Mouse (Mus musculus): ENCODE data around the gene Cryzl2.

The Cryzl2 gene

GRCm38 (mm10) chr1:157443723-157444561, 14.4 kb upstream of the Cryzl2 start:
- DNase-seq (ENCODE audit: low spot score) = no peak

GRCm38 (mm10) chr1:157444632-157445300, 13.6 kb upstream of the Cryzl2 start:
- no peak for DNase-seq (ENCODE audit: low spot score)

DNA sequence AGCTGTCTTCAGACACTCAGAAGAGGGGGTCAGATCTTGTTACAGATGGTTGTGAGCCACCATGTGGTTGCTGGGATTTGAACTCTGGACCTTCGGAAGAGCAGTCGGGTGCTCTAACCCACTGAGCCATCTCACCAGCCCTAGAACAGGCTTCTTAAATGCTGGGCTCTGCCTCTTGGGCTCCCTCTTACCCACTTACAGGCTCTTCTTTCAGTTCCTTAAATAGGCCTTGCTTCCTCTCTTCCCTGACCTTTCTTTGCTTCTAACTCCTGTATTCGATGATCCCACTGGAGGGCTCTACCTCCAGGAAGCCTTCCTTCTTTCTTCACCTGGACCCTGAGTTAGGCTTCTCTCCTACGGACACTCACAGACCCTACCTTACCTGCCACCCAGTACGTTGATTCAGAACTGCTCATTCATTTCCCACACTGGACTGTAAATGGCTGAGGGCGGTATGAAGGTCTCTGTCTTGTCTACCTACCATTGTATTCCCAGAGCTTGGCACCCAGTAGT, 12.9 kb upstream of the Cryzl2 start:
- DNase-seq (ENCODE audit: low spot score) = no peak

DNA sequence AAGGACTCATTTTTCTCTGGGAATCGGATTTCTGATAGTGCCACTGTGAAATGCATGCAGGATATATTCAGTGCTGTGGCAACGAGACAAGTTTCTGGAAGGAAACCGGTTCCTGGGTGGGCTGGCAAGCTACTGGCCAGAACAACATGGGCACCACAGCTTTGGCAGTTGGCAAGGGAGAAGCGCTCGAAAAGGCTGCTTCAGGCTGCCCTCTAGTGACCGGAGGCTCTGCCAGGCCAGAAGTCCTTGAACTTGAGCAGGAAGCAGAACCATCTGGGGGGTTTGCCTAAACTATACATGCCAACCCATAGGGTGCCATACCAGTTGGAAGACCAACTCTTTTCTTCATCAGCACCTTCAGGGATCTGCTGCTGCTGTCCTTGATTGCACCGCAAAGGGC, 12.1 kb upstream of the Cryzl2 start:
- peak; percentile 72 for DNase-seq (ENCODE audit: low spot score)

DNA sequence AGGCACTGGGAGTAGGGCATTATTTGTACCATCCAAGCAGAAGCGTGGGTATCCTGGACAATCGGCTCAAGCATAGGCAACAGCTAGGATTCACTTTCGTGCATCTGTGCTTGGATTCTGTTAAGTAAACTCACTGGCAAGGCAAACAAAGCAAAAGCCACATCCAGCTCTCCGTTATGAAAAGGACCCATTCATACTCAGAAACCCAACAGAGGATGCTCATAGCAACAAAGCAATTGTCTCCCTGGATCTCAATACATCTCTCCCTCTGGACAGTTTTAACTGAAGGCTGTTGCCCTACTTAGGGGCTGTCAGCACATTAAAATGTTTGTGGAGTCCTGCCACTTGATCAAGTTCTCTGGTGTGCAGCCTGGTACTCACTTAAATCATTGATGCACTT, 11.2 kb upstream of the Cryzl2 start:
- DNase-seq (ENCODE audit: low spot score) = no peak

- no peak for DNase-seq (ENCODE audit: low spot score)
Observed at GRCm38 (mm10) chr1:157448164-157448804, 10.1 kb upstream of the Cryzl2 start.

- DNase-seq (ENCODE audit: low spot score) = no peak
Observed at GRCm38 (mm10) chr1:157448805-157449188, 9.6 kb upstream of the Cryzl2 start.

DNA sequence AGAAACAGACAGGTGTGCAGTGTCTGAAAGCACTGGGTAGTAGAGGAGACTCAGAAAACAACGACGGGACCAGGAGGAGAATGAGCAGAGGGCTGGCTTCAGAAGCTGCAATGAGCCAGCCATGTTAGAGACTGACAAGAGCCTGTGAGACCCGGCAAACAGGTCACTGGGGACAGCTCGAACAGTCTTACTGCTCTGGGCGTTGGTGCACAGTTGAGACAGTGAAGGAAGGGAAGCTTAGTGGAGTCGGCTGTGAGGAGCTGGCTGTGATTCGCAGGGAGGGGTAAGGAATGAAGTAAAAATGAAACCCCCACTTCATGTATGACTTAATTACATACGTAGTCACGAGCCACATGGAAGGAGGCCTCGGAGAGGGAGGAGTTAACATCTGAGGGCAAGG, 8.8 kb upstream of the Cryzl2 start:
- no peak for DNase-seq (ENCODE audit: low spot score)

DNA sequence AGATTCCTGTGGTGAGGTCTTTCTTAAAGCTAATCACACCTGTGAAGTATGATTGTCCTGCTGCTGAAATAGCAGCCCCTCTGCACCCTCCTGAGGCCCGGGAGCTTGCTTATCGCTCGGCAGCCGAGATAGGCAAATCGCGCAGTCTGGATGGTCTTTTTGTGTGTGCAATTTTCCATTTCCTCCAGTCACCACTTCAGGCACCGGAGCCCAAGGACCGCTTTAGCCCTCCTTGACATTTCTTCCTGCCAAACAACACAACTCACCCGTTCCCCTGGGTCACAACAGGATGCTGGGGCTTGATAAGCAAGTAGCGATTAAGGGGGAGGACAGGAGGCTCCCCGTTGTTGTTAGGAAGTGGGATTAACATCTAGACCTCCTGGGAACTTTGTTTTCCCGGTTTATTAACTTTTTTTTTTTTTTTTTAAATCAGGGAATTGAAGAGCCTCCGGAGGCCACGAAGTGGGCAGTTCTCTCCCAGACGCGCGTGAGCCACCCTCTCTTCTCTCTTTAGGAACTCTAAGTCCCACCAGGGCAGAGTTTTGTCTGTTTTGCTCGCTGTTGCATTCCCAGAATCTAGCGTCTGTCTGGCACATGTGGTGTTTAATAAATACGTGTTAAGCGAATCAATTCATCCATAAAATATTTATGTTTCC, 8.3 kb upstream of the Cryzl2 start:
- peak; percentile 21 for DNase-seq (ENCODE audit: low spot score)

DNA sequence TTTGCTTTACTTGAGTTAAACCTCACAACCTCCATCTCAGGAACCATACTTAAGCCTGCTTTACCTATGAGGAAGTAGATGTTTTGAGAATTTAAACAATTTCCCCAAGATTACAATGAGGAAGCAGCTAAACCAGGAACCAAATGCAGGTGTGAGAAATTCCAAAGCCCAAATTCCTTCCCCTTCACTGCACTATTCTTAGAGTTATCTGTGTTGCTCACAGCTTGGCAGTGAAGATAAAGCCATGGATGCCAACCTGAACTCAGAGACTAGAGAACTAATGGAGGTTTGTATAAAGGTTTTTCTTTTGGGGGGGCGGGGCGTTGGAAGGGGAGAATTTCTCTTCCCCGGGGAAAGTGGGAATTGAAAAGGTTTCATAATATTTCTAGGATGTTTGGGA, 6.1 kb upstream of the Cryzl2 start:
- no peak for DNase-seq (ENCODE audit: low spot score)

DNA sequence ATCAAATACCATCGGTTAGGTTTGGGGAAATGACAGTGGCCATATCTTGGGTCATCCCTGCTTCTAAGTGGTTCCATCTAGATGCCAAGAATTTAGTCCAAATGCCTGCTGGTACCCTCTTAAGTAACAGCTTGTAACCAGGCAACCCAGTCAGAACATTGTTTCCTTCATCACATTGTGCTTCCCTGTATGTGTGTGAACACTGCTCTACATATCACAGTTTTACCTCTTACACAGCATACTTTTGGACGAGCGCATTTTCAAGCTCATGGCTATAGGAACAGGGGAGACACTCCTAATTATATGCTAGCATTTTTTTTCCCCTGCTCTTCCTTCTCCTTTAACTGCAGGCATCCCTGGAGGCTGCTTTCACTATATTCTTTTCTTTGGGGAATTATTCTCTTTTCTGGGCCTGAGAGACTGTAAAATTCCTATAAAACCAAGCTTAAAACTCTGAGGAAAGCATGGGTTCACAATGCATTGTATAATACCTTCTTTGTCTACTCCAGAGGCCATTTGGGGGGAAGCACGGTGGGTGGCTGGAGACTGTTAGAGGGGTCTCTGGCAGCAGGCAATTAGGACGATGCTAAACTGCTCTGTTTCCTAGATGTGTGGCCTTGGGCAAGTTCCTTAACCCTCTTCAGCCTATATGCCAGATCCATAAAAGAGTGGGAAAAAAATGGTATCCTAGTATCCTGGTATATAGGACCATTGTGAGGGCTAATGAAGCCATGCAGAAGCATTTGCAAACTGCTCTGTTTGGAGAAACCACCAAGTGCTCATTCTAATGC, 5.4 kb upstream of the Cryzl2 start:
- DNase-seq (ENCODE audit: low spot score) = no peak

DNA sequence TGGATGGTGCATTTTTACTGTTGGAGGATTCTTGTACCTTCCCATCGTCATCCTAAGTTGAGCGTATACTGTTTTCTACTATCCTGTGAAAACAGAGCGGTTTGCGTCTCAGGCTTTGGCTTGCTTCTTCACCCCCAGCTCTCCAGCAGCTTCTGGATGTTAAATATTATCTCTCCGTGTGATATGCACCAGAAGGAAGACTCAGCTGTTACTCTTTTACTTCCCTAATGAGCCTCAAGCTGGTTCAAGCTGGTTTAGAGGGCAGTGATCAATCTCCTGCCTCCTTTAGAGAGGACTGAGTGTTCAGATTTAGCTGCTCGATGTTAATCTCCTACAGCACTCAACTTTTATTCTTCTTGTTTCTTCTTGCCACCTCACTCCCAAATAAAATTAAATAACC, 3.5 kb upstream of the Cryzl2 start:
- DNase-seq (ENCODE audit: low spot score) = no peak

- no peak for DNase-seq (ENCODE audit: low spot score)
Observed at GRCm38 (mm10) chr1:157457789-157458188, 588 bp upstream of the Cryzl2 start.

DNA sequence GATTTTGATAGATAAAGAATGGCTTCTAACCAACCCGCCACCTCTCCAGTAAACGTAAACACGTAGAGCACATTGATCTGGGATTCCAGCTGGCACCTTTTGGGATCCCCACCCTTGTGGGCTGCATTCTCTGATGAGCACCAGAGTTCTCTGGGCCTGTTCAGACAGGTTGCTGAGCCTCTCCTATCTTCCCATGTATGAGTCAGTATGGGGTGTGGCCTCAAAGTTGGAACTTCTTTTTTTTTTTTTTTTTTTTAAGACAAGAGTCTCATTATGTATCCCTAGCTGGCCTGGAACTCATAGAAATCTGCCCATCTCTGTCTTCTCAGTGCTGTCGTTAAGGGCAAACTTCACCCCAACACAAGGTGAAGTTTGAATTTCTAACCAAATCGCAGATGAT, 1.5 kb downstream of the Cryzl2 start:
- DNase-seq (ENCODE audit: low spot score) = no peak

DNA sequence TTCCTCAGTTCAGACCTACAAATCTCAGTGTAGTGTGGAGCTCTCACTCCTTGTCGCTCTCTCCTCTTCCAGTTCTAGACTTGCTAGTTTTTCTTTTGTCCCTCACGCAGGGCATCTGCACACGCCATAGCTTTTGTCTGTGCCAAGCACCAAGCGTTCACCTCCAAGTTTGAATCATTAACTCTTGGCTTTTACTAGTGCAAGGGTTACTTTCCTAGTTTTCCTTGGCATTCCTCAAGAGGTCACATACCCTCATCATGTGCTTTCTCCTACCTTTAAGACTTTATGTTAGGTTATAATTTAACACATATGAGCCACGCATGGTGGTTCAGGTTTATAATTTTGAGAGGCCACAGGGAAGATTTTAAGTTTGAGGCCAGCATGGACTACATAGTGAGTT, 2.9 kb downstream of the Cryzl2 start:
- no peak for DNase-seq (ENCODE audit: low spot score)

- no peak for DNase-seq (ENCODE audit: low spot score)
Observed at GRCm38 (mm10) chr1:157462336-157462735, 4.0 kb downstream of the Cryzl2 start.

GRCm38 (mm10) chr1:157465194-157465593, 6.8 kb downstream of the Cryzl2 start:
- DNase-seq (ENCODE audit: low spot score) = peak; percentile 20

DNA sequence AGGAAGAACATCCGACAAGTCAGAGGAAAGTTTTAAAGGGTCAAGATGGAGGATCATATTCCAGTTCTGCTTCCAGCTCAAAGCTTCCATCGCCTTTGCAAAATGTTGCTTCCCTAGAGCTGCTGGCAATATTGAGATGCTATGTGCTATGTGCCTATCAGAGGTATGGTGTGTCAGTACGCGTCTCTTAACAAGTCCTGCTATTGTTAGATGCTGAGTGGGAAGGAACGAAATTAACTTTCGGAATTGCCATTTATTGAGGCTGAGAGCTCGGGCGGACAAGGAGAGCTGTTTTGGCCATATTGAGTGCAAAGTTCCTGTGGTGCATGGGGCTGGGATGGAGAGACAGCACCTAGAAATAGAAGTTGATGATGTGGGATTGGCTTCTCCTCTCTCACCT, 9.5 kb downstream of the Cryzl2 start:
- no peak for DNase-seq (ENCODE audit: low spot score)

DNA sequence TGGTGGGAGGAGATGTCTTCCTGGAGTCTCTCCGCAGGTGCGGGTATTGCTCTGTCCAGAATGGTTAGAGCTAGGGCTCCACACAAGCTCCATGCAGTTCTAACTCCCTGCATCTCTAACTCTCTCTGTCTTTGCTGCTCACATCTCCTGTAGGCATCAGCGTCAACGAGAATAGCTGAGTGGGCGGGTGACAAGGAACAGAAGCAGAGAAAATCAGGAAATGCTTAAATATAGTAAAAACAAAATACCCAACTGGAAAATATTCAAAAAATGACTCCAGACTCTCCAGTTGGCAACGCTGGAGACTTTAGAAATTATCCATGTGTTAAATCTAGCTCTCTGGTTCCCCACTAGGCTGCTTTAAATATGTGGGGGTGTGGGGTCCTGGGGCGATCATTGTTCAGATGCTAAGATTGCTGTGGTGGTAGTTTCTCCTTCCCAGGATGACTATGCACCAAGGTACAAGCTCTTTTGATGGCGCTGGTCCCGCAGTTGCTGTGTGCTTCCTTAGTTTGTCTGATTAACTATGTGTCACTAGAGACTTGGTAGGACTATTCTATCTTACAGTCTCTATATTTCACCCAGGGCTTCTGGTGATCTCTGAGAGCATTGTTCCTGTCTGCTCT, 12.5 kb downstream of the Cryzl2 start:
- DNase-seq (ENCODE audit: low spot score) = no peak

DNA sequence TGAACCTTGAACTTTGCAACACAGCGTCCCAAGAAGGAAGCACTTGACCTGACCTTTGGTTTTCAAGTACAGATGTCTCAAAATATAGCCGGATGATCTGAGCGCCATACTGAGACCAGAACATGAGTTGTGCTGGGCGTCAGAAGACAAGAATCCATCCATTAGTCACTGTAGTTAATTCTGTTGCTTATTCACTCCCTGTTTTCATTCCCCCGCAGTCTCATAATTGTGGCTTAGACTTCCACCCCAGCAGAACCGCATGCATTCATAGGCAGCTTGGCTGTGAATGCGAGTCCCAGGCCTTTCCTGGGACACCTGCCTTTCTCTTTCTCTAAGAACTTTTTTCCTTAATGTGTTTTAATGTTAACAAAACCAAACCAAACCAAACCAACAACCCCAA, 14.3 kb downstream of the Cryzl2 start:
- no peak for DNase-seq (ENCODE audit: low spot score)

DNA sequence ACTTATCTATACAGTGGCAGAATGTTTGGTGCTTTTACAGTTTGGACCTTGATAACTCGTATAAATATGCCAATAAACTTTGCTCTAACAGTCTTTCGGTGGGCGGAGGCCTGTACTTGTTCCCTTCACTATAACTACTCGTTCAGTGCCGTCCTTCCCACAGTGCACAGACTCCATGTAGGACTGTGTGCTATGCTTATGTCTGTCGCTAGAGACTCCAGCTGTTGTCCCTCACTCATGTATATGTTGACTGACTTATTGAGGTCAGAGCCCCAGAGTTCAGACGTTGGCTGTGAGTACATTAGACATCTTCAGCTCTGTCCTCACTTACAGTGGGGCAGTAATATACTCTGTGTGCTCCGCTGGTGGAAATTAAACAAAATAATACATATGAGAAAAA, 16.5 kb downstream of the Cryzl2 start:
- no peak for DNase-seq (ENCODE audit: low spot score)

All from ovary, postnatal 36 days (tissue).